Mouse (Mus musculus) stomach, embryonic 15.5 days (tissue): ENCODE measurements around the gene Echdc2. TPM values are rescaled to one million over a fixed set of nuclear protein-coding genes. Genes with fewer than 3 reads are reported as not detected.
"Not testable (repeated sequence)": the region's sequence is repeated elsewhere in the genome, so short reads cannot be mapped to it uniquely, and the experiment has no call there.

Experiments
- ATAC-seq: fragments of 200-750 bp; cut with Nextera tagmentation; 2 replicates; pipeline ENCODE4 v1.8.0; 2017; ENCODE audit warnings: low read depth, moderate number of reproducible peaks, moderate TSS enrichment; ENCODE audit not compliant: insufficient read depth, low FRiP score
- H3K27ac ChIP-seq: fragments of 300-500 bp; sonication (generic); 2 replicates; pipeline ENCODE4 v1.5.1; 2015; ENCODE audit warnings: mild to moderate bottlenecking, inconsistent platforms
- H3K27me3 ChIP-seq: fragments of 300-500 bp; sonication (generic); replicated peaks from 2 replicates; pipeline ENCODE4 v1.6.1; 2015; ENCODE audit warnings: inconsistent platforms
- H3K36me3 ChIP-seq: fragments of 300-500 bp; sonication (generic); 2 replicates; pipeline ENCODE4 v1.6.1; 2015; ENCODE audit warnings: inconsistent platforms
- H3K4me1 ChIP-seq: fragments of 300-500 bp; sonication (generic); 2 replicates; pipeline ENCODE4 v1.6.1; 2015; ENCODE audit warnings: inconsistent platforms
- H3K4me2 ChIP-seq: fragments of 300-500 bp; sonication (generic); 2 replicates; pipeline ENCODE4 v1.6.1; 2015; ENCODE audit warnings: mild to moderate bottlenecking, inconsistent platforms
- H3K4me3 ChIP-seq: fragments of 300-500 bp; sonication (generic); replicated peaks from 2 replicates; pipeline ENCODE4 v1.5.1; 2015; ENCODE audit warnings: inconsistent platforms
- H3K9ac ChIP-seq: fragments of 300-500 bp; sonication (generic); 2 replicates; pipeline ENCODE4 v1.6.1; 2015; ENCODE audit warnings: inconsistent platforms
- H3K9me3 ChIP-seq: fragments of 300-500 bp; sonication (generic); 2 replicates; pipeline ENCODE4 v1.6.1; 2016; ENCODE audit warnings: inconsistent platforms
- WGBS: fragments of 180-500 bp; shearing (Covaris S2); methylation state at CpG from one replicate; pipeline ENCODE4 v1.1.7; 2015; 5-methylcytosine and 5-hydroxymethylcytosine counted together
- polyA plus RNA-seq: library from polyadenylated mRNA; unstranded; fragments of >200 nt; fragmentation: Nextera tagmentation; extraction: Ambion mirVana; gene quantifications from 2 replicates; pipeline ENCODE4 v1.2.1, GENCODE M21; 2015

The Echdc2 gene
- polyA plus RNA-seq, 1 experiment from 2014 or later: 36.2 TPM

- no peak within 1 kb of the TSS for H3K27ac ChIP-seq
- ATAC-seq: no peak
Measured at GRCm38 (mm10) chr4:108144880-108145279, 20.4 kb upstream of the Echdc2 start, which contains the start of gene Scp2. Gene Scp2, minus strand, starts transcription at chr4:108144998.

DNA sequence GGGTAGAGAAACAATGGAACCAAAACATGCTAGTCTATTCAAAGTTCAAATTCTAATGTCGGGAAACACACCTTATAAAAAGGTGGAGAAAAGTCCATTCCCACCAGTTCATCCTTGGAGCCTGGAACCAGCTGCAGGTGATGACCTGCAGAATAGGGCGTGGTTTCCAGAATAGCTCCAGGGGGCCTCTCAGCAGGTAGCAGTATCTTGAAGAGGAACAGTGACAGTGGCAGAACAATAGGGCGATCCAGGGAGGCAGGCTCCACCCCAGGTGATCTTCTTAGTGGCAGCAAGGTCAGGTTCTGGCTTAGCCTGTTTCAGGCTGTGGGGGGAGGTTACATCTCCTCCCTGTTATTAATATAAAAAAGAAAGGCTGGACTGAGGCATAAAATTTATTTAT lies 19.7 kb upstream of the Echdc2 start:
- not testable (repeated sequence) for H3K27ac ChIP-seq

More at GRCm38 (mm10) chr4:108144880-108145279, 20.4 kb upstream of the Echdc2 start, which contains the start of gene Scp2:
- Histone ChIP-seq H3K9me3 (no peaks in the 10 kb centered on the region), H3K36me3 (no peaks in the 10 kb centered on the region), H3K4me1 (no peaks in the 10 kb centered on the region), H3K9ac (no peak within 1 kb of the TSS), H3K27me3 (no peaks in the 10 kb centered on the region), H3K4me3 (no peak within 1 kb of the TSS), H3K4me2 (no peak within 1 kb of the TSS)
- WGBS: 80% methylated on average over 1 of the region's 1 CpGs

DNA sequence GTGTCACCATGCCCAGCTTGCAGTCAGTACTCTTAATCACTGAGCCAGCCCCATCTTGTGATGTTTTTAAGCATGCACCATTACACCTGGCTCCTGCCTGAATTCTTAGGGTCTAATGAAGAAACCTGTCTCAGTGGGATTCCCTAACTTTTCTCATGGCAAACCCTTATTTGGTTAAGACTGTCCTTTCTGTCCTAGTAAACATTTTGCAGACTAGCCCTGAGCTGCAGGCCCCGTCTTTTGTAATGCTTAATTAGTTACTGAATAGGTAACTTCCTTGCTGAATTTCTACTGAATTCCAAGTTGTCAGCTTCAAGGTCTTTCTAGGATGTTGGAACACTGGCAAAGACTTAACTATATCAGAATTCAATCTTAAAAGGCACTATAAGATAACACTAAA lies 10.1 kb upstream of the Echdc2 start:
- H3K4me3 ChIP-seq, ATAC-seq, H3K4me1 ChIP-seq, H3K27ac ChIP-seq, H3K9ac ChIP-seq, H3K4me2 ChIP-seq, H3K36me3 ChIP-seq, H3K9me3 ChIP-seq, H3K27me3 ChIP-seq: not testable (repeated sequence)
- WGBS: 71% methylated on average over 1 of the region's 1 CpGs

More for the DNA sequence above, 19.7 kb upstream of the Echdc2 start:
- not testable (repeated sequence) for H3K9ac ChIP-seq, H3K36me3 ChIP-seq, H3K4me1 ChIP-seq, H3K4me3 ChIP-seq, H3K9me3 ChIP-seq, ATAC-seq, H3K27me3 ChIP-seq, H3K4me2 ChIP-seq
- WGBS: 35% methylated on average over 3 of the region's 3 CpGs

- no peak overlapping the region for H3K27ac ChIP-seq
- ATAC-seq: no peak
- no peak overlapping the region for H3K9ac ChIP-seq
- no peak overlapping the region for H3K4me3 ChIP-seq
- H3K36me3 ChIP-seq: no peaks in the 10 kb centered on the region
- 88% methylated on average over 8 of the region's 8 CpGs for WGBS
- no peak overlapping the region for H3K4me2 ChIP-seq
- H3K27me3 ChIP-seq: no peaks in the 10 kb centered on the region
- H3K9me3 ChIP-seq: no peaks in the 10 kb centered on the region
- no peaks in the 10 kb centered on the region for H3K4me1 ChIP-seq
Measured at GRCm38 (mm10) chr4:108161936-108162335, 3.3 kb upstream of the Echdc2 start.

DNA sequence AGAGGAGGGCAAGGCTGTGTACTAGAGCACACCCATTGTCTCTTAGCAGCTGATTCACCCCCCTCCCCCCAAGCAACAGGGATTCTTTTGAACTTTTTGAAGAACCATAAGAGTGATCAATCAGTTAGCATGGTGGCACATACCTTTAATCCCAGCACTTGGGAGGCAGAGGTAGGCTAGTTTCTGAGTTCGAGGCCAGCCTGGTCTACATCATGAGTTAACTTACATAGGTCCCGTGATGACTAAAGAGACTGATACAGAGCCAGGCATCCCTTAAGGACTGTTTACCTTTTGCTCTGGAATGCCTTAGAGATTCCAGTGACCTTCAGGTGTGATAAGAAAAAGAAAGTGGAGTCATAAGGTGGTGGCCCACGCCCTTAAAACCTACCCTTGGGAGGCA lies 1.9 kb upstream of the Echdc2 start:
- H3K9me3 ChIP-seq: no peaks in the 10 kb centered on the region
- ATAC-seq: no peak
- H3K9ac ChIP-seq: no peak overlapping the region
- no peaks in the 10 kb centered on the region for H3K27me3 ChIP-seq
- no peak overlapping the region for H3K4me3 ChIP-seq
- 76% methylated on average over 3 of the region's 3 CpGs for WGBS
- no peaks in the 10 kb centered on the region for H3K36me3 ChIP-seq
- H3K4me1 ChIP-seq: no peaks in the 10 kb centered on the region
- no peak overlapping the region for H3K4me2 ChIP-seq
- H3K27ac ChIP-seq: no peak overlapping the region

GRCm38 (mm10) chr4:108166874-108167273 lies 1.6 kb downstream of the Echdc2 start:
- 74% methylated on average over 4 of the region's 4 CpGs for WGBS
- Histone ChIP-seq H3K36me3 (no peaks in the 10 kb centered on the region), H3K4me2 (no peak overlapping the region), H3K9ac (no peak overlapping the region), H3K4me1 (no peaks in the 10 kb centered on the region), H3K4me3 (no peak overlapping the region), H3K27me3 (no peaks in the 10 kb centered on the region), H3K9me3 (no peaks in the 10 kb centered on the region), H3K27ac (no peak overlapping the region)
- no peak for ATAC-seq

GRCm38 (mm10) chr4:108168056-108168455 lies 2.8 kb downstream of the Echdc2 start:
- H3K27me3 ChIP-seq: no peaks in the 10 kb centered on the region
- no peak overlapping the region for H3K4me2 ChIP-seq
- WGBS: 76% methylated on average over 6 of the region's 6 CpGs
- H3K4me1 ChIP-seq: no peaks in the 10 kb centered on the region
- ATAC-seq: no peak
- no peak overlapping the region for H3K27ac ChIP-seq
- H3K9me3 ChIP-seq: no peaks in the 10 kb centered on the region
- no peak overlapping the region for H3K9ac ChIP-seq
- no peaks in the 10 kb centered on the region for H3K36me3 ChIP-seq
- no peak overlapping the region for H3K4me3 ChIP-seq

GRCm38 (mm10) chr4:108182278-108182677 lies 17.0 kb downstream of the Echdc2 start:
- 72% methylated on average over 1 of the region's 1 CpGs for WGBS
- no peak for ATAC-seq

DNA sequence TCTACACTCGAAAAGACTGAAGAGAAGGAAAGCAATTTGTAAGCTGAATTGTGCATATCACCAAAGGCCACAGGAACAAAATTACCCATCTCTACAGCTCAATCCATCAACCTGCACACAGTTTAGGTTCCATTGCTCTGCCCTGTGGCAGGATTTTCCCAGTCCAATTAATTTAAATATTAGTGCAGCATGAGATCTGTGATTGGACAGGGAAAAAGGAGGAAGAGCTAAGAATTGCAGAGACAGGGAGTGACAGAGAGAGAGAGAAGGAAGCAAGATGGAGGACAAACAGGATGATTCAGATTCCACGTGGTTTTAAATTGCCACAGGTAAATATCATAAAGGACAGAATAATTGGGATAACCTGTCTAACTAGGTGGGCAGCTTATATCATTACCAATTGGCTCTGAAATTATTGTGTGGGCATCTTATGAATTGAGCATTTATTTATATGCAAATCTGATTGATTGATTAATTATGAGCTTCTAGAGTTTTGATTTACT lies 27.6 kb downstream of the Echdc2 start:
- no peak overlapping the region for H3K9ac ChIP-seq
- no peak overlapping the region for H3K4me3 ChIP-seq
- no peaks in the 10 kb centered on the region for H3K27me3 ChIP-seq
- WGBS: 74% methylated on average over 2 of the region's 2 CpGs
- H3K4me2 ChIP-seq: no peak overlapping the region
- no peaks in the 10 kb centered on the region for H3K36me3 ChIP-seq
- ATAC-seq: no peak
- H3K27ac ChIP-seq: no peak overlapping the region
- H3K9me3 ChIP-seq: no peaks in the 10 kb centered on the region
- H3K4me1 ChIP-seq: no peaks in the 10 kb centered on the region

More at GRCm38 (mm10) chr4:108182278-108182677, 17.0 kb downstream of the Echdc2 start:
- Histone ChIP-seq H3K27ac (no peak overlapping the region), H3K4me3 (no peak overlapping the region), H3K9me3 (no peaks in the 10 kb centered on the region), H3K9ac (no peak overlapping the region), H3K4me1 (no peaks in the 10 kb centered on the region), H3K27me3 (no peaks in the 10 kb centered on the region), H3K36me3 (no peaks in the 10 kb centered on the region), H3K4me2 (no peak overlapping the region)

- no peak overlapping the region for H3K9ac ChIP-seq
- H3K4me2 ChIP-seq: no peak overlapping the region
- no peaks in the 10 kb centered on the region for H3K4me1 ChIP-seq
- no peak for ATAC-seq
- no peaks in the 10 kb centered on the region for H3K27me3 ChIP-seq
- no peaks in the 10 kb centered on the region for H3K9me3 ChIP-seq
- no peak overlapping the region for H3K27ac ChIP-seq
- H3K4me3 ChIP-seq: no peak overlapping the region
- 61% methylated on average over 6 of the region's 6 CpGs for WGBS
- no peaks in the 10 kb centered on the region for H3K36me3 ChIP-seq
Measured at GRCm38 (mm10) chr4:108196277-108196855, 31.1 kb downstream of the Echdc2 start.

DNA sequence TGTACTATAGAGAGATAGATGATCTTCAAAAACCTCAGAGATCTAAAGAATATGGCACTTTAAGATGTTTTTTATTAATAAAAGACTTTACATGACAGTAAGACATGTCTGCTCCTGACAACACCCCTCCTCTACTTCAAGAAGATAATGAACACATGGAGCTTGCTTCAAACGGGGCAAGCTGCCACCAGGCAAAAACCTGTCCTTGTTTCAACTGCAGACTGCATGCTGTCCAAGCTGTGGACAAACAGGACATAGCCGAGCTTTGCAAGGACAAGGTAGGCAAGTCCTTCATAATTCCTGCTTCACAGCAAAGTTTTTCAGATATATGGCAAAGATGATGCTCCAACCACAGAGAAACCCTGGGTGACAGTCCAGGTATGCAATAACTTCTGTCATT lies 34.0 kb downstream of the Echdc2 start:
- 66% methylated on average over 2 of the region's 2 CpGs for WGBS
- Histone ChIP-seq H3K4me2 (no peak overlapping the region), H3K9me3 (no peaks in the 10 kb centered on the region), H3K27me3 (no peaks in the 10 kb centered on the region), H3K36me3 (no peaks in the 10 kb centered on the region), H3K4me3 (no peak overlapping the region), H3K4me1 (no peaks in the 10 kb centered on the region), H3K9ac (no peak overlapping the region), H3K27ac (no peak overlapping the region)
- no peak for ATAC-seq

GRCm38 (mm10) chr4:108204629-108205028 lies 39.4 kb downstream of the Echdc2 start:
- Histone ChIP-seq H3K9ac (no peak overlapping the region), H3K9me3 (no peaks in the 10 kb centered on the region), H3K4me2 (no peak overlapping the region), H3K27ac (no peak overlapping the region), H3K4me3 (no peak overlapping the region), H3K4me1 (no peaks in the 10 kb centered on the region), H3K27me3 (no peaks in the 10 kb centered on the region), H3K36me3 (no peaks in the 10 kb centered on the region)
- no peak for ATAC-seq
- 84% methylated on average over 6 of the region's 6 CpGs for WGBS

GRCm38 (mm10) chr4:108213023-108213422 lies 47.8 kb downstream of the Echdc2 start:
- Histone ChIP-seq H3K27me3 (peaks cover 14% of the 10 kb centered on the region), H3K9ac (no peak overlapping the region), H3K27ac (no peak overlapping the region), H3K9me3 (no peaks in the 10 kb centered on the region), H3K4me3 (no peak overlapping the region), H3K36me3 (no peaks in the 10 kb centered on the region), H3K4me1 (peaks cover 10% of the 10 kb centered on the region; the same call in 1 of the 2 replicates), H3K4me2 (no peak overlapping the region)
- 77% methylated on average over 2 of the region's 2 CpGs for WGBS
- no peak for ATAC-seq
